Mouse (Mus musculus): Measurements from ENCODE around the gene Myo10. TPM values are rescaled to one million over a fixed set of nuclear protein-coding genes. Genes with fewer than 3 reads are reported as not detected.

The Myo10 gene
- polyA plus RNA-seq, 1 experiment from 2014 or later, result 20.0 TPM

DNA sequence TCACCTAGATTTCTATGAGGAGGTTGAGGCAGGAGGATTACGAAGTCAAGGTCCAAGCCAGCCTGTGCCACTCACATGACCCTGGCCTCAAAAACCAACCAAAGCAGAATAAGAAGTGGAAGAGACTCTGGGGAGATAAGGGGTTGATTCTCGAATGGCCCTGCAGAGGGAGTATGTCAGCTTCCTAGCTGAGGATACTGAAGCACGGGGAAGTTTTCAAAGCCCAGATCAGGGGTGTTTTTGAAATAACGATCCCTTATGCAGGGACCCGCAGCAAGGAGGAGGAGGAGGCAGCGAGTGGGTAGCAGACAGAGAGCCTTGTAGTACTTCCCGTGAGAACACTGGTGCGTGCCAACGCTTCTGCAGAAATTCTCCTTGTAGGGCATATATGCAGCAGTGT, 108.7 kb downstream of the Myo10 start:
- no peak for ATAC-seq (ENCODE audit: low read depth)
- Histone ChIP-seq H3K36me3 (ENCODE audit: control insufficient read depth, insufficient read depth, low read length) (no peaks in the 10 kb centered on the region), H3K27ac (ENCODE audit: low read depth, low read length) (no peak overlapping the region), H3K4me3 (ENCODE audit: low read depth, low read length) (no peak overlapping the region), H3K27me3 (ENCODE audit: control insufficient read depth, insufficient read depth, low read length) (no peaks in the 10 kb centered on the region), H3K9me3 (ENCODE audit: control insufficient read depth, low read length) (no peaks in the 10 kb centered on the region), H3K4me1 (ENCODE audit: control insufficient read depth, insufficient read depth, low read length) (no peaks in the 10 kb centered on the region), H3K9ac (replicated peaks; ENCODE audit: low read depth, low read length) (no peak overlapping the region), H3K4me2 (ENCODE audit: low read depth, low read length) (no peak overlapping the region)
- 40% methylated on average over 9 of the region's 9 CpGs for WGBS

DNA sequence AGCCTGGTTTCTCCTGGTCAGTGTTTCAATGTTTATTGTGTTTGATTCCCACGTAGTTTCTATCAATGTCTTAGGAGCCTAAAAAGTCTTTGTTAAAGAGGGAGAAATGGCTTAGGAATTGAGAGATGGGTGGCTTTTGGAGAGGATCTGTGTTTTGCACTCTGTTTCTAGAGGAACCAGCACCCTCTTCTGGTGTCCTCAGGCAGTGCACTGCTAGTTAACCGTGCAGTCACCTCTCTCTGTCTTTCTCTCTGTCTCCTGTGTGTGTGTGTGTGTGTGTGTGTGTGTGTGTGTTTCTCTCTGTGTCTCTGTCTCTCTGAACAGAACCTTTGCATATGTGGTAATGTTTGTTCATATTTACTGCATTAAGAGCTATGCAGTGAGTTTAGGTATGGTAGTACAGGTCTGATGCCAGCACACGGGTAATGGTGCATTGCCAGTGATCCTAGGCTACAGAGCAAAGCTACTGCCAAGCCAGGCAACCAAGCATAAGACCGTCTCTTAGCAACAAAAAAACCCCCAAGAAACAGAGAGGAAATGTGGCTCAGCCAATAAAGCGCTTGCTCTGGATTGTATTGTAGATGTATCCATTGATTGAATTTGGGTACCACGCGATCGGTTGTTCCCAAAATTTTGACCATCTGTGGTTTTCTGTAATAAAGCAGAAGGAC, 110.6 kb downstream of the Myo10 start:
- no peaks in the 10 kb centered on the region for H3K27me3 ChIP-seq (ENCODE audit: control insufficient read depth, insufficient read depth, low read length)
- WGBS, result 73% methylated on average over 8 of the region's 8 CpGs
- H3K4me1 ChIP-seq (ENCODE audit: control insufficient read depth, insufficient read depth, low read length), result no peaks in the 10 kb centered on the region
- no peak overlapping the region for H3K4me2 ChIP-seq (ENCODE audit: low read depth, low read length)
- H3K9me3 ChIP-seq (ENCODE audit: control insufficient read depth, low read length), result no peaks in the 10 kb centered on the region
- H3K9ac ChIP-seq (replicated peaks; ENCODE audit: low read depth, low read length), result no peak overlapping the region
- no peaks in the 10 kb centered on the region for H3K36me3 ChIP-seq (ENCODE audit: control insufficient read depth, insufficient read depth, low read length)
- ATAC-seq (ENCODE audit: low read depth), result peak; percentile 69; the same call in 1 of the 2 replicates
- H3K27ac ChIP-seq (ENCODE audit: low read depth, low read length), result no peak overlapping the region
- H3K4me3 ChIP-seq (ENCODE audit: low read depth, low read length), result no peak overlapping the region

DNA sequence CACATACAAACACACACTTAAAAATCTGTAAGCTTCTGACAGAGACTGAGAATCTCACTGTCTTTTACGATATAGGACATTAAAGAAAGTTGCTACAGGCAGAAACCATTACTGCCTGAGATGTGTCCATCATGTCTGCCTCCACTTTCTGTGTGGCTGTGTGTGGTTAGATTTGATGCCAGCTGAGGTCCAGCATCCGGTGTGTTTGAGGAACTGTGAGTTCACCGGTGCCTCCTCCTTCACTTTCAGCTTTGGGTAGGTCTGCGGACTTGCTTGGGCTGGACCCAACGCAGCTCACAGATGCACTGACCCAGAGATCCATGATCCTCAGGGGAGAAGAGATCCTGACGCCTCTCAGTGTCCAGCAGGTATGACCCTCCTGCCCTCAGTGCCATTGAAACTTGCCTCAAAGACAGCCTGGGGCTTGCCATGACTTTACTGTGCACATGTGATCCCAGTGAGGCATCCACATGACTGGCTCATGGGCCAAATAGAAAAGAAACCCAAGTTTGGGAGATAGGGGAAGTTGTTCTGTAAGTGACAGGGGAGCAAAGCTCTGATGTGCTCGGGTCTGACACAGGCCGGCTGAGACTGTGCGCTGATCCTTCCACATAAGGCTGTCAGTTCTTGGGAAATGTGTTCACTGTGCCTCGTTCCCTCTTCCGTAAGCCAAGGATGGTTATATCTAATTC, 111.6 kb downstream of the Myo10 start:
- no peak overlapping the region for H3K9ac ChIP-seq (replicated peaks; ENCODE audit: low read depth, low read length)
- WGBS, result 92% methylated on average over 11 of the region's 11 CpGs
- no peaks in the 10 kb centered on the region for H3K9me3 ChIP-seq (ENCODE audit: control insufficient read depth, low read length)
- H3K4me3 ChIP-seq (ENCODE audit: low read depth, low read length), result no peak overlapping the region
- no peaks in the 10 kb centered on the region for H3K36me3 ChIP-seq (ENCODE audit: control insufficient read depth, insufficient read depth, low read length)
- ATAC-seq (ENCODE audit: low read depth), result no peak
- H3K27me3 ChIP-seq (ENCODE audit: control insufficient read depth, insufficient read depth, low read length), result no peaks in the 10 kb centered on the region
- no peak overlapping the region for H3K4me2 ChIP-seq (ENCODE audit: low read depth, low read length)
- H3K4me1 ChIP-seq (ENCODE audit: control insufficient read depth, insufficient read depth, low read length), result no peaks in the 10 kb centered on the region
- no peak overlapping the region for H3K27ac ChIP-seq (ENCODE audit: low read depth, low read length)

DNA sequence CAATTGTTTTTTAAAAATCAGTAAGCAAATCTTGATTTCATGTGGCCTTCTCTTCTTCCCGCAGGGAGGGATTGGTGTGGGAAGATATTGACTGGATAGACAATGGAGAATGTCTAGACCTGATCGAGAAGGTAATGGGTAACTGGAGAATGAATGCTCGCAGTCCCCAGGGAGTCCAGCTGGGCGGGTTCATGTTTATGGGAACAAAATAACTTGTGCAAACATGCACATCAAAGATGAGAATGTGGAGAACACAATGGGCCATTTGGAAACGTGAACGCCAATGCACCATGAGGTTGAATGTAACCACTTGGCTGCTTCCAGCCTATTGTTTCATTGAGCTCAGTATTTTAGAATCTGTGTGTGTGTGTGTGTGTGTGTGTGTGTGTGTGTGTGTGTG, 114.2 kb downstream of the Myo10 start:
- Histone ChIP-seq H3K36me3 (ENCODE audit: control insufficient read depth, insufficient read depth, low read length) (no peaks in the 10 kb centered on the region), H3K9ac (replicated peaks; ENCODE audit: low read depth, low read length) (no peak overlapping the region), H3K4me1 (ENCODE audit: control insufficient read depth, insufficient read depth, low read length) (no peaks in the 10 kb centered on the region), H3K27ac (ENCODE audit: low read depth, low read length) (no peak overlapping the region), H3K27me3 (ENCODE audit: control insufficient read depth, insufficient read depth, low read length) (no peaks in the 10 kb centered on the region), H3K9me3 (ENCODE audit: control insufficient read depth, low read length) (no peaks in the 10 kb centered on the region), H3K4me3 (ENCODE audit: low read depth, low read length) (no peak overlapping the region), H3K4me2 (ENCODE audit: low read depth, low read length) (no peak overlapping the region)
- WGBS, result 64% methylated on average over 6 of the region's 6 CpGs
- no peak for ATAC-seq (ENCODE audit: low read depth)

DNA sequence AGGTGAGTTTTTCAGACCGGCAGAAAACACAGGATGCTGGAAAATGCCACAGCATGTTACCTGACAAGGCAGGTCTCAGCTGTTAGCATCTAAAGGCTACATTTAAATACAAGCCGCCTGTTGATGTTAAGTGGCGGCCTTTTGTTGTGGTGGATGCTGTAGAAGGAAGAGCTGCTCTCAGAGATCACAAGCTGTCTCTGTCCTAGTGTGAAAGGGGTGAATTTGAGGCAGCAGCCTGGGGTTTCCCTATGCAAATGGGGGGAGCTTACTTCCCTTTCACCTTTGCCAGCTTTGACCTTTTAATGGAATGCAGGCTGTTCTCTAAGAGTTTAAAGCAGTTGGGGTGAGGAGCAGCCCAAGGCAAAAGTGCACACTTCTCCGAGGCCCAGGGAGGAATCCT, 117.9 kb downstream of the Myo10 start:
- WGBS, result 57% methylated on average over 4 of the region's 4 CpGs
- no peak overlapping the region for H3K4me2 ChIP-seq (ENCODE audit: low read depth, low read length)
- H3K9me3 ChIP-seq (ENCODE audit: control insufficient read depth, low read length), result no peaks in the 10 kb centered on the region
- H3K4me3 ChIP-seq (ENCODE audit: low read depth, low read length), result no peak overlapping the region
- ATAC-seq (ENCODE audit: low read depth), result no peak
- H3K4me1 ChIP-seq (ENCODE audit: control insufficient read depth, insufficient read depth, low read length), result no peaks in the 10 kb centered on the region
- no peaks in the 10 kb centered on the region for H3K27me3 ChIP-seq (ENCODE audit: control insufficient read depth, insufficient read depth, low read length)
- no peak overlapping the region for H3K27ac ChIP-seq (ENCODE audit: low read depth, low read length)
- no peaks in the 10 kb centered on the region for H3K36me3 ChIP-seq (ENCODE audit: control insufficient read depth, insufficient read depth, low read length)
- H3K9ac ChIP-seq (replicated peaks; ENCODE audit: low read depth, low read length), result no peak overlapping the region

DNA sequence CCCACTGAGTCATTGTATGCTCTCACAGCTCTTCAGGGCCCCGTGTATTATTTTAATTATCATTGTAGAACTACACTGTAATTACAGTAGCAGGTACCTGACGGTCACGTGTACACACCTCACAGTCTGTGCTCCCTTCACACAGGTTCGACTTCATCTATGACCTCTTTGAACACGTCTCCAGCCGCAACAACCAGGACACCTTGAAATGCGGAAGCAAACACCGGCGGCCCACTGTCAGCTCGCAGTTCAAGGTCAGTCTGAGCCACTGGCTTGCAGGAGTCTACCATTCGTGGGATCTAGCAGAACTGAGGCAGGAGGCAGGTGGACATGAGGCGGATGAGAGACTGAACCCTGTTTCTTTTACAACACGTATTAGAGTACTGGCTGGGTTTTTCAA, 119.9 kb downstream of the Myo10 start:
- no peaks in the 10 kb centered on the region for H3K27me3 ChIP-seq (ENCODE audit: control insufficient read depth, insufficient read depth, low read length)
- no peak for ATAC-seq (ENCODE audit: low read depth)
- H3K4me1 ChIP-seq (ENCODE audit: control insufficient read depth, insufficient read depth, low read length), result no peaks in the 10 kb centered on the region
- no peak overlapping the region for H3K9ac ChIP-seq (replicated peaks; ENCODE audit: low read depth, low read length)
- H3K27ac ChIP-seq (ENCODE audit: low read depth, low read length), result no peak overlapping the region
- H3K4me3 ChIP-seq (ENCODE audit: low read depth, low read length), result no peak overlapping the region
- no peaks in the 10 kb centered on the region for H3K9me3 ChIP-seq (ENCODE audit: control insufficient read depth, low read length)
- H3K4me2 ChIP-seq (ENCODE audit: low read depth, low read length), result no peak overlapping the region
- WGBS, result 92% methylated on average over 13 of the region's 13 CpGs
- H3K36me3 ChIP-seq (ENCODE audit: control insufficient read depth, insufficient read depth, low read length), result no peaks in the 10 kb centered on the region

DNA sequence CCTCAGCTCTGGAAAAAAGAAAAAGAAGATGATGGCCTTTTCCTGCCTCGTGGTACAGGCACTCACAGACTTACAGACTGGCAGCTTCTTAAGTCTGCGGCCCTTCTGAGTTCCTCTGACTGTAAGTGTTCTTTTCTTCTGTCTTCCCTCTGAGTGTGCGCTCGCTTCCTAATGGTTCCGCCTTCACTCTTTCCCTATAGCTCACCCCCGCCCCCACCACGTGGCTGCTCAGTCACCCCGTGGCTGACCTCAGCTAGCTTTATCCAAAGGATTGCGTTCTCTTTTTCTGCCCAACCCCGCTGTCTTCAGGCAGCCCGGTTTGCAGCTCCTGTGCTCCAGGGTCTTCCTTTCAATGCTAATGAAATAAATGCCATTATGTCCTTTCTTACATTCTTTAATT, 129.2 kb downstream of the Myo10 start:
- no peaks in the 10 kb centered on the region for H3K4me1 ChIP-seq (ENCODE audit: control insufficient read depth, insufficient read depth, low read length)
- no peak for ATAC-seq (ENCODE audit: low read depth)
- no peak overlapping the region for H3K27ac ChIP-seq (ENCODE audit: low read depth, low read length)

DNA sequence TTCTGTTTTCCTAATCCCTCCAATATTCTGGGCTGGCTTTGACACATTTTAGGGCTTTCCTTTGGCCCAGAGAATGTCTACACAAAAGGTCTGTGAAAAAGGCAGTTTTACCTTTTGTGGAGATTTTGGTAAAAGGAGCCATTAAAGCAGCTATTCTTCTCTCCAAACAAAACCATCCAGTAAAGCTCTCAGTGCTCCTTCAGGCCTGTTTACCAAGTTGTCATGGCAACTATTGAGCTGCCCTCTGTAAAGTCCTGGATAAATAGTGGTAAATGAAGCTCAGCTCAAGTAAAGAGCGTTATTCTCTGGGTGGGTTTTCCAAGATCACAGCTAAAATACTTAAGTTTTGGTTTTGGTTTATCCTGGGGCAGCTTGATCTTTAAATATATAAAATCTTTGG, 130.3 kb downstream of the Myo10 start:
- Histone ChIP-seq H3K27me3 (ENCODE audit: control insufficient read depth, insufficient read depth, low read length) (no peaks in the 10 kb centered on the region), H3K4me1 (ENCODE audit: control insufficient read depth, insufficient read depth, low read length) (no peaks in the 10 kb centered on the region), H3K27ac (ENCODE audit: low read depth, low read length) (peak overlapping the region; percentile 16), H3K36me3 (ENCODE audit: control insufficient read depth, insufficient read depth, low read length) (no peaks in the 10 kb centered on the region), H3K9ac (replicated peaks; ENCODE audit: low read depth, low read length) (no peak overlapping the region), H3K4me3 (ENCODE audit: low read depth, low read length) (no peak overlapping the region), H3K4me2 (ENCODE audit: low read depth, low read length) (no peak overlapping the region; the same call in 1 of the 2 replicates), H3K9me3 (ENCODE audit: control insufficient read depth, low read length) (no peaks in the 10 kb centered on the region)
- 0 out of 2 replicates have a peak, but pooled peaks have one; percentile 33 for ATAC-seq (ENCODE audit: low read depth)
- WGBS, result 10% methylated on average over 1 of the region's 1 CpGs

More for the DNA sequence above, 129.2 kb downstream of the Myo10 start:
- Histone ChIP-seq H3K4me2 (ENCODE audit: low read depth, low read length) (no peak overlapping the region), H3K4me3 (ENCODE audit: low read depth, low read length) (no peak overlapping the region), H3K9me3 (ENCODE audit: control insufficient read depth, low read length) (no peaks in the 10 kb centered on the region), H3K9ac (replicated peaks; ENCODE audit: low read depth, low read length) (no peak overlapping the region), H3K27me3 (ENCODE audit: control insufficient read depth, insufficient read depth, low read length) (no peaks in the 10 kb centered on the region), H3K36me3 (ENCODE audit: control insufficient read depth, insufficient read depth, low read length) (no peaks in the 10 kb centered on the region)
- WGBS, result 35% methylated on average over 11 of the region's 11 CpGs

DNA sequence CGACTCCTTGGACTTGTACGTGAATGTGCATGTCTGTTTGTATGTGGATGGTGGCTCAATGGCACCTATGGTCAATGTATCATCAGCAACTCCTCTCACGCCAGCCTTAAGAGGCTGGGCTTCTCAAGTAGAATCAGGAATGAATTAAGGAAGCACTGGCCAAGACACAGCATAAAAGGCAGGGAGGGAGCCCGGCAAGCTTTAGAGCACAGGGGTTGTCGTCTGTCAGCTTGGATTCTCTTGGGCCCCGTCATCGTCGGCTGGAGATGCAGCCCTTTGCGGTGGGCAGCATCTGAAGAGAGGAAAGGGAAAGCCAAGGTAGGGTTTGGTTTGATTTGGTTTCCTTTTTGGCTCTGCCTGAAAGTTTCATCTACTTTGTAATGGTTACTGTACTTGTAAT, 130.7 kb downstream of the Myo10 start:
- H3K9ac ChIP-seq (replicated peaks; ENCODE audit: low read depth, low read length), result peak overlapping the region; percentile 25; the same call in 1 of the 2 replicates
- peaks cover 2% of the 10 kb centered on the region; the same call in 1 of the 2 replicates for H3K4me1 ChIP-seq (ENCODE audit: control insufficient read depth, insufficient read depth, low read length)
- peak overlapping the region; percentile 16 for H3K27ac ChIP-seq (ENCODE audit: low read depth, low read length)
- H3K9me3 ChIP-seq (ENCODE audit: control insufficient read depth, low read length), result no peaks in the 10 kb centered on the region
- no peak overlapping the region; the same call in 1 of the 2 replicates for H3K4me2 ChIP-seq (ENCODE audit: low read depth, low read length)
- ATAC-seq (ENCODE audit: low read depth), result no peak
- 10% methylated on average over 9 of the region's 9 CpGs for WGBS
- H3K36me3 ChIP-seq (ENCODE audit: control insufficient read depth, insufficient read depth, low read length), result no peaks in the 10 kb centered on the region
- H3K27me3 ChIP-seq (ENCODE audit: control insufficient read depth, insufficient read depth, low read length), result no peaks in the 10 kb centered on the region
- H3K4me3 ChIP-seq (ENCODE audit: low read depth, low read length), result peak overlapping the region; percentile 19; the same call in 1 of the 2 replicates
